Mouse (Mus musculus) stomach, postnatal 0 days (tissue): ENCODE data around the gene Cog1. TPM values are rescaled to one million over a fixed set of nuclear protein-coding genes. Genes with fewer than 3 reads are reported as not detected.
"Not testable (repeated sequence)": the region's sequence is repeated elsewhere in the genome, so short reads cannot be mapped to it uniquely, and the experiment has no call there.

Experiments
- ATAC-seq: fragments of 200-750 bp; cut with Nextera tagmentation; 2 replicates; pipeline ENCODE4 v1.8.0; 2017; ENCODE audit not compliant: low FRiP score, low TSS enrichment
- DNase-seq: peaks from one replicate; pipeline ENCODE4 v3.0.0-alpha.2; 2016; ENCODE audit warnings: low spot score
- H3K27ac ChIP-seq: fragments of 300-500 bp; sonication (generic); replicated peaks from 2 replicates; pipeline ENCODE4 v1.5.1; 2014; ENCODE audit warnings: mild to moderate bottlenecking, control low read depth
- H3K27me3 ChIP-seq: fragments of 300-500 bp; sonication (generic); 2 replicates; pipeline ENCODE4 v1.6.1; 2014; ENCODE audit warnings: low read length; ENCODE audit not compliant: control insufficient read depth, insufficient read depth
- H3K36me3 ChIP-seq: fragments of 300-500 bp; sonication (generic); 2 replicates; pipeline ENCODE4 v1.6.1; 2014; ENCODE audit warnings: low read length, mixed read lengths; ENCODE audit not compliant: control insufficient read depth, insufficient read depth
- H3K4me1 ChIP-seq: fragments of 300-500 bp; sonication (generic); replicated peaks from 2 replicates; pipeline ENCODE4 v1.6.1; 2014; ENCODE audit warnings: antibody characterized with exemption; ENCODE audit not compliant: control insufficient read depth, insufficient read depth
- H3K4me2 ChIP-seq: fragments of 300-500 bp; sonication (generic); replicated peaks from 2 replicates; pipeline ENCODE4 v1.6.1; 2014; ENCODE audit warnings: low read depth, mild to moderate bottlenecking, control low read depth, moderate library complexity
- H3K4me3 ChIP-seq: fragments of 300-500 bp; sonication (generic); 2 replicates; pipeline ENCODE4 v1.5.1; 2014; ENCODE audit warnings: low read depth, low read length, control low read depth
- H3K9ac ChIP-seq: fragments of 300-500 bp; sonication (generic); 2 replicates; pipeline ENCODE4 v1.6.1; 2014; ENCODE audit warnings: mild to moderate bottlenecking, low read length, control low read depth, mixed read lengths
- H3K9me3 ChIP-seq: fragments of 300-500 bp; sonication (generic); 2 replicates; pipeline ENCODE4 v1.6.1; 2016; ENCODE audit warnings: low read length; ENCODE audit not compliant: control insufficient read depth
- CTCF ChIP-seq: IDR thresholded peaks from 2 replicates; pipeline ENCODE4 v1.5.1; 2016; ENCODE audit warnings: antibody characterized with exemption, low read depth, mild to moderate bottlenecking, moderate library complexity
- EP300 ChIP-seq: optimal IDR thresholded peaks from 2 replicates; pipeline ENCODE3; 2016; ENCODE audit warnings: antibody characterized with exemption
- WGBS: fragments of 180-500 bp; shearing (Covaris S2); extraction: QIAGEN DNeasy Blood & Tissue Kit; methylation state at CpG from one replicate; pipeline ENCODE4 v1.1.7; 2014; 5-methylcytosine and 5-hydroxymethylcytosine counted together
- polyA plus RNA-seq: library from polyadenylated mRNA; unstranded; fragments of >200 nt; fragmentation: Nextera tagmentation; extraction: Ambion mirVana; gene quantifications from 2 replicates; pipeline ENCODE4 v1.2.1, GENCODE M21; 2015

Cog1 gene
- polyA plus RNA-seq, 1 experiment from 2014 or later, result 14.4 TPM

DNA sequence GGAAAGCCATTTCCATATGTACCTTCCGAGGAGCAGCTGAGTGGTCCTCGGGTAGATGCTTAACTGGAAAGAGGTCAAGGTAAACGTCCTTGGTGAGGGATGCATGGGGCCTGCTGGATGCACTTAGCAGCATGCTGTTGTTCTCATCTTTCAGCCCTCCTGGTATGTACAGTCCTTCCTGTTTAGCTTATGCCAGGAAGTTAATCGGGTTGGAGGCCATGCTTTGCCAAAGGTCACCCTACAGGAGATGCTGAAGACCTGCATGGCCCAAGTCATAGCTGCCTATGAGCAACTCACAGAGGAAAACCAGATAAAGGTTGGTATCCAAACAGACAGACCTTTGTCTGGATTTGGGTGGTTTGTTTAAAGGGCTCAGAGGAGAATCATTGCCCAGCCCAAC lies 8.3 kb downstream of the Cog1 start:
- Histone ChIP-seq H3K9ac (no peak overlapping the region), H3K36me3 (peaks cover 56% of the 10 kb centered on the region), H3K4me1 (no peaks in the 10 kb centered on the region), H3K27me3 (no peaks in the 10 kb centered on the region), H3K27ac (no peak overlapping the region), H3K4me2 (no peak overlapping the region), H3K9me3 (no peaks in the 10 kb centered on the region), H3K4me3 (no peak overlapping the region)
- no peak for DNase-seq
- WGBS, result 43% methylated on average over 4 of the region's 4 CpGs
- no peak for TF ChIP-seq CTCF
- no peak for TF ChIP-seq EP300
- no peak for ATAC-seq

DNA sequence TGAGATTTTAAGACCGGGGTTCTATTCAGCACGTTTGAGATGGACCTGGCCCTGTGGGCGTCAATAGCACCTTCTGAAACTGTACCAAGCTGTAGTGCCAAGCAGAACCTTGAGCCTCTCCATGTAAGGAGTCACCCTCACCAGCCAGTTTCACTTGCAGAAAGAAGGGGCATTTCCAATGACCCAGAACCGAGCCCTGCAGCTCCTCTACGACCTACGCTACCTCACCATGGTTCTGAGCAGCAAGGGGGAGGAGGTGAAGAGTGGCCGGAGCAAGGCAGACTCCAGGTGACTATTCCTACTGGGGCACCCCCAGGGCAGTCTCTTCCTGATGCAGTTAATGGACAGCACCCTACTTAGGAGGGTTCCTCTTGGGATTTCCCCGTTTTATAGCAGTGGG lies 9.3 kb downstream of the Cog1 start:
- no peak overlapping the region for H3K9ac ChIP-seq
- H3K4me3 ChIP-seq, result no peak overlapping the region
- H3K4me2 ChIP-seq, result no peak overlapping the region
- H3K27ac ChIP-seq, result no peak overlapping the region
- H3K36me3 ChIP-seq, result peaks cover 51% of the 10 kb centered on the region
- no peak for TF ChIP-seq EP300
- no peak for TF ChIP-seq CTCF
- no peaks in the 10 kb centered on the region for H3K4me1 ChIP-seq
- WGBS, result 83% methylated on average over 8 of the region's 8 CpGs
- no peak for DNase-seq
- H3K27me3 ChIP-seq, result no peaks in the 10 kb centered on the region
- ATAC-seq, result no peak
- H3K9me3 ChIP-seq, result no peaks in the 10 kb centered on the region

DNA sequence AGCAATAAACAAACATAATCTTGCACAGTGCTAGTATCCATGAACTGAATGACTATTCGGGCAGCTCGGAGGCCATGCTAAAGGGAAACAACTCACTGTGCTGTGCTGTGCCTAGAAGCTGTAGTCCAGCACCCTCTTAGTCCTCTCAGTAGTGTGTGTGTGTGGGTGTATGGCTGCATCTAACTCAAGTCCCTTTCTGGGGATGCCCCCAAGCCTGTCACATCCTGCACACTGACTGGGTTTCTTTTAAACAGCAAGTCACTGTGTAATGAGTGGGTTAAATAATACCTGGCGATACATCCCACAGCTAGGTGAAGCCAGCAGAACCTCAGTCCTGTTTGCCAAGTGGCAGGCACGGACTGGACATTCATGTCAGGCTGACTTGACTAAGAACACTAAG lies 9.8 kb downstream of the Cog1 start:
- DNase-seq, result no peak
- ATAC-seq, result no peak; the same call in 1 of the 2 replicates
- TF ChIP-seq CTCF, result no peak
- no peak for TF ChIP-seq EP300
- Histone ChIP-seq H3K27ac (no peak overlapping the region), H3K27me3 (no peaks in the 10 kb centered on the region), H3K4me2 (no peak overlapping the region), H3K36me3 (peaks cover 46% of the 10 kb centered on the region), H3K9me3 (no peaks in the 10 kb centered on the region), H3K4me1 (no peaks in the 10 kb centered on the region), H3K4me3 (no peak overlapping the region), H3K9ac (no peak overlapping the region)
- WGBS, result 62% methylated on average over 4 of the region's 4 CpGs

DNA sequence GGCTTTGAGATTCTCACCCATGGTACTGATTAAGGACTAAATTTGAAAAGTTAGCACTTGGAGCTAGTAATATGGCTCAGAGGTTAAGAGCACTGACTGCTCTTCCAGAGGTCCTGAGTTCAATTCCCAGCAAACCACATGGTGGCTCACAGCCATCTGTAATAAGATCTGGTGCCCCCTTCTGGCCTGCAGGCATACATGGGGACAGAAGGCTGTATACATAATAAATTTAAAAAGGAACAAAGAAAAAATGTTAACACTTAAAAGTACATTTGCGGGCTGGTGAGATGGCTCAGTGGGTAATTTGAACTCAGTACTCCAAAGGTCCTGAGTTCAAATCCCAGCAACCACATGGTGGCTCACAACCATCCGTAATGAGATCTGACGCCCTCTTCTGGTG lies 11.2 kb downstream of the Cog1 start:
- H3K4me1 ChIP-seq, ATAC-seq, H3K4me2 ChIP-seq, H3K9ac ChIP-seq, H3K9me3 ChIP-seq, H3K27ac ChIP-seq, H3K4me3 ChIP-seq, DNase-seq, H3K27me3 ChIP-seq: not testable (repeated sequence)
- TF ChIP-seq CTCF, result peak; percentile 39
- peaks cover 33% of the 10 kb centered on the region for H3K36me3 ChIP-seq
- 100% methylated on average over 3 of the region's 3 CpGs for WGBS

GRCm38 (mm10) chr11:113660940-113661339 lies 12.0 kb downstream of the Cog1 start:
- no peak overlapping the region for H3K4me3 ChIP-seq
- no peak overlapping the region for H3K27ac ChIP-seq
- DNase-seq, result no peak
- 91% methylated on average over 11 of the region's 11 CpGs for WGBS
- H3K9me3 ChIP-seq, result no peaks in the 10 kb centered on the region
- ATAC-seq, result no peak
- no peaks in the 10 kb centered on the region for H3K27me3 ChIP-seq
- H3K4me1 ChIP-seq, result no peaks in the 10 kb centered on the region
- no peak overlapping the region for H3K9ac ChIP-seq
- H3K36me3 ChIP-seq, result peaks cover 28% of the 10 kb centered on the region
- H3K4me2 ChIP-seq, result no peak overlapping the region
- TF ChIP-seq EP300 (no peak), CTCF (no peak)

DNA sequence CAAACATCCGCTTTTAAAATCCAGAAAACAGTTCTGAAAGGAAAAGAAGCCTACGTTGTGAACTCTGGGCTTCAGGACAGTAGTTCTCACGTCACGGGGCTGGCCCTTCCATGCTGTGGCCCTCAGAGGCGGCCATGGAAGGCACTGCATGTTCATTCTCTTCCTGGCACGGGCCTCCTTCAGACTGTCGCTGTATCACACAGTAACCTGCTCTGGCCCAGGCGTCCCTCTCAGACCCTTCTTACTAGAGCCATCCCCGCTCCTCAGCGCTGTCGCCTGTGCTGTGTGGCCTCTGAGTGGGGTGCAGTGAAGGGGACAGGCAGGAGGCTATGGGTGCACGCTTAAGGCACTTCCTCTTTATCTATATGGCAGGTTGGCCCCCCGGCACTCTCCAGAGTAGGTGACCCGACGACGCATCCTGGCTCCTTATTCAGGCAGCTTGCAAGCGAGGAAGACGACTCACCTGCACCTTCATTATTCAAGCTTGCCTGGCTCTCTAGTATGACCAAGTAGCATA lies 12.9 kb downstream of the Cog1 start:
- Histone ChIP-seq H3K9me3 (no peaks in the 10 kb centered on the region), H3K9ac (no peak overlapping the region), H3K4me1 (no peaks in the 10 kb centered on the region), H3K4me2 (no peak overlapping the region), H3K27ac (no peak overlapping the region), H3K36me3 (peaks cover 21% of the 10 kb centered on the region), H3K27me3 (no peaks in the 10 kb centered on the region), H3K4me3 (no peak overlapping the region)
- no peak for ATAC-seq
- no peak for TF ChIP-seq CTCF
- TF ChIP-seq EP300, result no peak
- no peak for DNase-seq
- WGBS, result 88% methylated on average over 18 of the region's 18 CpGs
